Mouse (Mus musculus): Measurements from ENCODE around the gene Gtf2ird1.

GRCm38 (mm10) chr5:134421061-134421460 lies 35.5 kb downstream of the Gtf2ird1 start:
- TF ChIP-seq CTCF (conservative IDR thresholded peaks at IDR 0.05; ENCODE audit: low read length), result no peak
- TF ChIP-seq NANOG (IDR thresholded peaks at IDR 0.05; ENCODE audit: borderline replicate concordance, low read length), result no peak
